Mouse (Mus musculus) gastrocnemius, adult 18-20 months (tissue): ENCODE measurements around the gene C2. TPM values are rescaled to one million over a fixed set of nuclear protein-coding genes. Genes with fewer than 3 reads are reported as not detected.
"Not testable (repeated sequence)": the region's sequence is repeated elsewhere in the genome, so short reads cannot be mapped to it uniquely, and the experiment has no call there.

Experiments
- DNase-seq: peaks from one replicate; pipeline ENCODE4 v3.0.0; 2021; ENCODE audit warnings: low spot score
- total RNA-seq, 2 experiments: library from RNA; stranded (reverse); gene quantifications; 2 replicates each; pipeline ENCODE4 v1.2.3; 2021

C2 gene
- total RNA-seq, 2 experiments from 2014 or later, result 1.5 to 1.6 TPM

DNA sequence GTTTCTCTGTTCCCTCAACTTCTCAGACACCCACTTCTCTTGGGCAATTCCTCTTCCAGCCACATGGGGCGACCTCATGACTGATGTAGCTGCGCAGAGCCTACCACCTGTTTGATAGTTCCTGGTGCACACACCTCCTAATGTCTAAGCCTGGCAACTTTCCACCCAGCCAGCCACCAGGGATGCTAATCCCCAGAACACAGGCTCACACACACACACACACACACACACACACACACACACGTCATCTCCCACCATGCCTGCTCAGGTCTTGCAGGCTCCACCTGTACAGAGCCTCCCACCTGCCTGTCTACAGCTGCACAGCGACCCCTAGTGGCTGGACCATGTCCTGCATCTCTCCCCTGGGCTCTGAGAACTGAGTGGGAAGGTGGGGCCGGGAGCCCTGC lies 13.9 kb upstream of the C2 start:
- DNase-seq, result peak; percentile 76

DNA sequence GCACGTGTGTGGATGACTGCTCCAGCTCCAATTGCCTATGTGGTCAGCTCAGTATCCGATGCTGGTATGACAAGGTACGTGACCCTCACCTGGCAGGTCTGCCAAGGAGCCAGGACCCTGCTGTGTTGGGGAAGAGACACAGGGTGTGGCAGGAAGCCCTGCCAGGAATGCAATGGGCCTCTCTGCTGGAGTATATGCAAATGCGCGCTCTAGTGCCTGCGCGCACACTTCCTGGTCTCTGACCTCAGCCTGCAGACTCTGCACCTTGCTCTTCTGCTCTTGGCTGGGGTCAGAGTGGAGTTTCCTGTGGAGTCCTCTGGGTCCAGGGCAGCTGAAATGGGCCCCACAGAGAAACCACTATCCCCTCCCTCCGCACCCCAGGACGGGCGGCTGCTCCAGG lies 12.9 kb upstream of the C2 start:
- DNase-seq, result no peak

DNA sequence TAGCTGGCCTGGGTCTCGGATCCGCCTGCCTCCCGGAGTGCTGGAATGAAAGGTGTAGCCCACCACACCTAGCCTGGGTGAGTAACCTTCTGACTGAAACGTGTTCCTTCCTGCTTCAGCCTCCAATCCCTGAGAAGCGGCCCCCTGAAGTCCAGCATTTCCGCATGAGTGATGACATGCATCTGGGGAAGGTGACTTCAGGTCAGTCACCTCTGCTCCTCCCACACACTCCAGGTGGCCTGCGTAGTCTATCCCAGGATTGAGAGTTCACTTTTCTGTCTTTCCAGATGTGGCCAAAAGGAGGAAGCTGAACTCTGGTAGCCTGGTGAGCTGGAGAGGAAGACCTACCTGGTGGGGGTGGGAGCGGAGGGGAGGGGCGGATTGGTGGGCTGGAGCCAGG lies 4.8 kb upstream of the C2 start:
- no peak for DNase-seq

DNA sequence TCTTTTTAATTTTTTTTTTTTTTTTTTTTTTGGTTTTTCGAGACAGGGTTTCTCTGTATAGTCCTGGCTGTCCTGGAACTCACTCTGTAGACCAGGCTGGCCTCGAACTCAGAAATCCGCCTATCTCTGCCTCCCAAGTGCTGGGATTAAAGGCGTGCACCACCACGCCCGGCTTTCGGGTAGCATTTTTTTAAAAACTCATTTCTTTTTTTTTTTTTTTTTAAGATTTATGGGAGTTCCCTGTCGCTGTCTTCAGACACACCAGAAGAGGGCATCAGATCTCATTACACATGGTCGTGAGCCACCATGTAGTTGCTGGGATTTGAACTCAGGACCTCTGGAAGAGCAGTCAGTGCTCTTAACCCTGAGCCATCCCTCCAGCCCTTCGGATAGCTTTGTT lies 3.9 kb upstream of the C2 start:
- not testable (repeated sequence) for DNase-seq

DNA sequence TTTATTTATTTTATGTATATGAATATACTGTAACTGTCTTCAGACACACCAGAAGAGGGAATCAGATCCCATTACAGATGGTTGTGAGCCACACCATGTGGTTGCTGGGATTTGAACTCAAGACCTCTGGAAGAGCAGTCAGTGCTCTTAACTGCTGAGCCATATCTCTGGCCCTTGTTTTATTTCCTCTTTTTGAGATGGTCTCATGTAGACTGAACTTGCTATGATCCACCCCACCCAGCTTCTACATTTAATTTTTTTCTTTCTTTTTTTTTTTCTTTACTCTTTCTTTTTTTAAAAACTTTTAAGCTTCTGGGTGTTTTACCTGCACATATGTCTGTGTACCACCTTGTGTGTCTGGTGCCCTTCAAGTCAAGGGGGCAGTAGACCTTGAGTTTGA lies 2.8 kb upstream of the C2 start:
- DNase-seq, result not testable (repeated sequence)

DNA sequence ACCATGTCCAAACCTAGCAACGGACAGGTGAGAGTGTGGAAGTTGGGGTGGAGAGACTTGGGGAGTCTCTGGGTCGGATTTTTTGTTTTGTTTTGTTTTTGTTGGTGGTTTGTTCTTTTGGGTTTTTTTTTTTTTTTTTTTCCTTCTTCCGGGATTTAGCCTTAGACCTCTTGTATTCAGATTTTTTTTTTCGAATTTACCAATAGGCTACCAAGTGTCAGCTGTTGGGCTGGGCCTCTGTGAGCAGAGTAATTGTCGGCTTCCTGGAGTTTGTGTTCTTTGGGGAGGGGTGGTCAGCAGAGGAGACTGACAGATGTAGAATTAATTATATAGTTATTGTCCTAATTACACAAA lies 1.8 kb upstream of the C2 start:
- DNase-seq, result no peak

DNA sequence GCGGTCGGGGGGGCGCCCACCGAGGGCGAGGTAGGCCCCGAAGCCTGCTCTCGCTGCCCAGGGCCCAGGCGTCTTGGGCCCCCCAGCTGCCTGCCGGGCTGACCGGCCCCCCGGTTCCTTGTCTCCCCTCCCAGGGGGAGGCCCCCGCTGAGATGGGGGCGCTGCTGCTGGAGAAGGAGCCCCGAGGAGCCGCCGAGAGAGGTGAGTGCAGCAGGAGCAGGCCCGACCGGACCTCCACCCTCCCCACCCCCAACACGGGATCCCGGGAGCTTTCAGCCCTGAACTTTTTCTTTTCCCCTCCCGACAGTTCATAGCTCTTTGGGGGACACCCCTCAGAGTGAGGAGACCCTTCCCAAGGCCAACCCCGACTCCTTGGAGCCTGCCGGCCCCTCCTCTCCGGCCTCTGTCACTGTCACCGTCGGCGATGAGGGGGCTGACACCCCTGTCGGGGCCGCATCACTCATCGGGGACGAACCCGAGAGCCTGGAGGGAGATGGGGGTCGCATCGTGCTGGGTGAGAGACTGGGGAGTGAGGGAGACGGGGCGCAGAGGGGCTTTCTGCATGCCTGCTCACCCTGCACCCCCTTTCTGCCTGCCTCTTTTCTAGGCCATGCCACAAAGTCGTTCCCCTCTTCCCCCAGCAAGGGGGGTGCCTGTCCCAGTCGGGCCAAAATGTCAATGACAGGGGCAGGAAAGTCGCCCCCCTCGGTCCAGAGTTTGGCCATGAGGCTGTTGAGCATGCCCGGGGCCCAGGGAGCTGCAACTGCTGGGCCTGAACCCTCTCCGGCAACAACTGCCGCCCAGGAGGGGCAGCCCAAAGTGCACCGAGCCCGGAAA lies 1.2 kb upstream of the C2 start:
- no peak for DNase-seq

DNA sequence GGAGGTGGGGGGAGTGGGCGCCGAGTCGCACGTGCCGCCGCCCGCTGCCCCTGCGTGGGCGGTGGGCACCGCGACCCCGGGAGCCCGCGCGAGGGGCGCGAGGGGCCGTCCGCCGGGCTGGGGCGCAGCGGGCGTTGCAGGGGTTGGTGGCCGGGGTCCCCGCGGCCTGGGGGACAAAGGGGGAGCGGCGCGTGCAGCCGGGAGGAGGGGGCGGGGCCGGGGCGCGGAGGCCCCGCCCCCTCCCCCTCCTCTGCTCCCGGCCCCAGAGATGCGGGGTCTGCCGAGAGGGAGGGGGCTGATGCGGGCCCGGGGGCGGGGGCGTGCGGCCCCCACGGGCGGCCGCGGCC lies 614 bp upstream of the C2 start:
- DNase-seq, result no peak

DNA sequence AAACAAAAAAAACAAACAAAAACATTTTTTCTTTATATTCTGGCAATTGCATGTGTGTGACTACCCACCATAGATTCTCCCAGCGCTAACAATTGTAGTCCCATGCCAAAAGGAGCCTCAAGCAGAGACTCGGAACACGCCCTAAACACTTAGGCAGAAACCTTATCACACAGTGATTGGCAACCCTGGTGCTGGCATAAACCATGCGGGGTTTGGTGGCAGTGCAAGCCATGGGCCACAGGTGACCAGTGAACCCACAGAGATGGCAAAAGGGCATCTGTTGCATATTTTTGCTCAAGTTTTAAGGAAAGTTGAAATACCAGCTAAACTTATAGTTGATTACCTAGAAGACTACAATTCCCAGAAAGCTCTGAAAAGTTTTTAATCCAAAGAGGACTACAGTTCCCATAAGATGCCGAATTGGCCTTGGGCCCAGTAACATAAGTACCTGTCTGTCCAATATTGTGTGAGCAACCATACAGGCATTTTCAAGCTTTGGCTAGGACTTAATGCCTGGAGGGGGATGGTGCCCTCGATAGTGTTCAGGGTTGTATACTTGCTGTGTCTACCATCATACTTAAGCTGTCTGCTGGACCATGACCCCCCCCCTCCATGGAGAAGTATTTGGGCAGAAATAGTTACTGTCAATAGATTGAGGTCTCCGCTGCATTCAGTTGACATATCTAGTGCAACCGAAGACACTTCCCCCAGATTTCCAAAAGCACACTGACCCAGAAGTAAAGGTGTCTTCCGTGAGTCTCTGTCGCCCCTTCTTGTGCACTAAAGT lies 499 bp downstream of the C2 start:
- no peak for DNase-seq

DNA sequence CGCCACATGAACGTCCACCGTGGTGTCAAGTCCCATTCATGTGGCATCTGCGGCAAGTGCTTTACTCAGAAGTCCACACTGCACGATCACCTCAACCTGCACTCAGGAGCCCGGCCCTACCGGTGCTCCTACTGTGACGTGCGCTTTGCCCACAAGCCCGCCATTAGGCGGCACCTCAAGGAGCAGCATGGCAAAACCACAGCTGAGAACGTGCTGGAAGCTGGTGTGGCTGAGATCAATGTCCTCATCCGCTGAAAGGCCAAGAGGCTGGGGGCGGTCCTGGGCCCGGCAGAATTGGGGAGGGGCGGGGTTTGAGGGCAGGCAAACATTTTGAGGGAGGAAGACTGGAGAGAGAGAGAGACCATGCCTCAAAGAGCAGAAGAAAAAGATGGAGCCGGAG lies 1.7 kb downstream of the C2 start:
- no peak for DNase-seq

DNA sequence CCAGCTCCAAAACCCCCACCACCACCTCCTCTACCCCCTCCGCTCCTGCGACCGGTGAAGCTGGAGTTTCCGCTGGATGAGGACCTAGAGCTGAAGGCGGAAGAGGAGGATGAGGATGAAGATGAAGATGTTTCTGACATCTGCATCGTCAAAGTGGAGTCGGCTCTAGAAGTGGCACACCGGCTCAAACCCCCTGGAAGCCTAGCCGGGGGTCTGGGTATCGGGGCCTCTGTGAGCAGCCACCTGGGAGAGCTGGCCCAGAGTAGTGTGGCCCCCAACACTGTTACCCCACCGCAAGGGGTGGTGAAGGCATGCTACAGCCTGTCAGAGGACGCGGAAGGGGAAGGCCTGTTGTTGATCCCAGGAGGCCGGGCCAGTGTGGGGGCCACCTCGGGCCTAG lies 2.3 kb downstream of the C2 start:
- no peak for DNase-seq

DNA sequence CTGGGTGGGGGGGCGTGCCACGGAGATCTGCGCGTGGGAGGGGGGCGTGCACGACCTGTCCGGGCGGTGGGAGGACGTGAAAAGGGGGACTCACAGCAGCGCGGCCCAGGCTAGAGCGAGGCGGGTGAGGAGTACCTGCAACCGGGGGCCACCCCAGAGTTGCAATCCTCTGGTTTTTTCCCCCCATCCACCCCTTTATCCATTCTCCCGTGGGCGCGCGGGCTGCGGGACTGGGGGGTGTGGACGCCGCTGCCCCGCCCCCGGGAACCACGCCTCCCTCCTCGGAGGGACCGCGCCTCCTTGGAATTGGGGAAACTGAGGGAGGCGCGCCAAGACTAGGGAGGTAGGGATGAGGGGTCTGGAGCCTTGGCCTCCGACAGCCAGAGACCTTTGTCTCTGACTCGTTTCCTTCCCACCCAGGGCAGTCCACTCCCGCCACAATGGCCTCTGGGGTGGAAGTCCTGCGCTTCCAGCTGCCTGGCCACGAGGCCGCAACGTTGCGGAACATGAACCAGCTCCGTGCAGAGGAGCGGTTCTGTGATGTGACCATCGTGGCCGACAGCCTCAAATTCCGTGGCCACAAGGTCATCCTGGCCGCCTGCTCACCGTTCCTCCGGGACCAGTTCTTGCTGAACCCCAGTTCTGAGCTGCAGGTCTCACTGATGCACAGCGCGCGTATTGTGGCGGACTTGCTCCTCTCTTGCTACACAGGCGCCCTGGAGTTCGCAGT lies 3.1 kb downstream of the C2 start:
- DNase-seq, result peak; percentile 43

DNA sequence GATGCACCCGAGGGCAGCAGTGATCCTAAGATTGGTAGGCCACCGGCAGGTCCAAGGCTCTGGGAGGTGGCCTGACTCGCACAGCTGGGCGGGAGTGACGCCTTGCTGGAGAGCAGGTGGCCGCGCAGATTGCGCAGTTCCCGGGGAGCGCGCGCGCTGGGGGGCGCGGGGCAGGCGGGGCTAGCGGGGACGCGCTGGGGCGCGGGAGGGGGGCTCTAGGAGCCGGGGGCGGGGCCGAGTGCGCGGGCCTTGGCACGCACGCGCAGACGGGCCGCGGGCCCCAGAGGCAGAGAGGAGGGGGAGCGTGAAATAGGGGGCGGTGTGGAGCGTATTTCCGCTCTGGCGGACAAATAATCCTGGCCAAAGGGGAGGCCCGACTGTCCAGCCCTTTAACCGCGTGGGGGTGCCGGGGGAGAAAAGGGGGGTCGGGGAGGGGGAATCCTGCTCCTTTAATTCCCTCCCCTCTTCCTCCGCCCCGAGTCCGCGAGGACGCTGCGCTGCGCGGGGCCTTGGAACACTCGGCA lies 3.9 kb downstream of the C2 start:
- DNase-seq, result peak; percentile 94

DNA sequence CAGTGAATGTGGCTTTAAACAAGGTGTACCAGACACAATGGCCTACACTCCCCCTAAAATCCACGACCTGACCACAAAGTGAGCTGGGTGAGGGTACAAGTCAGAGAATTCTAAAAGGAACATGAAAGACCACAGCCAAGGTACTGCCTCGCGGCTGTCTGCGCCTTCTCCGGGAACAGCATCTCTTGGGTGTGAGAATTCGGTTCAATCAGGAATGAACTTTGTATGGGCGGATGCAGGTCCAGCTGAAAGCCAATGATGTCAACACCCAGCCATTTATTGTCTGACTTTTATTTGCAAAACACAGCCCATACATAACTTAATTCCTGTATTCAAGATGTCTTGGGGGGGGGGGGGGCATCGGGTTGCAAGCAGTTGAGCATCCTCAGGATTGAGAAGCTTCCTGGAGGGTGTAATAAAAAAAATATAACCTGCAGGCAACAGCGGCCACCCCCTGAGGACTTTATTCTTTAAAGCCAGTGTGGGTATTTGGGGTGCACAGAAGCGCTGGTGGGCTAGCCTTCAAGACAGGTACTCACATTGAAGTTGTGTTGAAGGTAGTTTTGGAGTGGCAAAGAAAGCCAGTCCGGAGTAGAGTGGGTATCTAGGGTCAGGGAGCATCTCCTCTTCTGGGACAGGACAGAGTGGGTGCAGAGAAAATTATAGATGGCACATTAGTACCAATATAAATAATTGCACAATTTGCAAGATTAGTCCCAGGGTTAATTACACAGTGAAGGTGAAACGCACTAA lies 4.8 kb downstream of the C2 start:
- no peak for DNase-seq

DNA sequence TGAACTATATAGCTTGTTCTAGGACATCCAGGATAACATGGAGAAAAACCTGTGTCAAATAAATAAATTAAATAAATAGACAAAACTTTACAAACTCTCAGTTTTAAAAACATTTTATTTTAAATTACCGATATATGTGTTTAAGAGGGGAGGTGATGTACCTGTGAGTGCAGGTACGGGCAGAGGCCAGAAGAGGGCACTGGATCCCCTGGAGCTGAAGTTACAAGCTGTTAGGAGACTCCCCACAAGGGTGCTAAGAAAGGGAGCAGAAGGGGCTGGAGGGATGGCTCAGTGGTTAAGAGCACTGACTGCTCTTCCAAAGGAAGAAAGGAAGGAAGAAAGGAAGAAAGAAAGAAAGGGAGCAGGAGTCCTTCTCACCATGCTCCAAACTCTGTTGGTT lies 6.7 kb downstream of the C2 start:
- DNase-seq, result no peak

DNA sequence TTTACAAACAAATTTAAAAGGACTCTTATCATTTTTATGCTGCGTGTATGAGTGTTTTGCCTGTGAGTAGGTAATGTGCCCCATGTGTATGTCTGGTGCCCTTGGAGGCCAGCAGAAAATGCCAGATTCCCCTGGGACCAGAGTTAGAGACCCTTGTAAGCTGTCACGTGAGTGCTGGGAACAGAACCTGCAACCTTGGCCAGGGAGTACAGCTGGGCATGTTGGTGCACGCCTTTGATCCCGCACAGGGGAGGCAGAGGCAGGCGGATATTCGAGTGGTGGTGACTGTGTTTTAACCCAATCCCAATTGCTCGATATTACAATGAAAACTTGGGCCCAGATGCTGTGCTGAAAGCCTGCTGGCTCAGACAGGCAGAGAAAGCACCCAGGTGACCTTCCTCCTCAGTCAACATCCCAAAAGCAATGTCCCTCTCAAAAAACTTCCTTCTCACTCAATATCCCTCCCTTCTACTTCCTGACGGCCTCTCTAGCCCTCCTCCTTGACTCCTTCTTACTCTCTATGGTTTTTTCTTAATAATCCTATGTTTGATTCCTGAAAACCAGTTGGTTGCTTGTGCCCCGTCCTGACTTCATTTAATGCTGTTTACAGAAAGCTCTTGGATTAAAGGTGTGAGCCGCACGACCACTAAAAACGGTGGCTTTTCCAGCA lies 7.9 kb downstream of the C2 start:
- DNase-seq, result no peak

DNA sequence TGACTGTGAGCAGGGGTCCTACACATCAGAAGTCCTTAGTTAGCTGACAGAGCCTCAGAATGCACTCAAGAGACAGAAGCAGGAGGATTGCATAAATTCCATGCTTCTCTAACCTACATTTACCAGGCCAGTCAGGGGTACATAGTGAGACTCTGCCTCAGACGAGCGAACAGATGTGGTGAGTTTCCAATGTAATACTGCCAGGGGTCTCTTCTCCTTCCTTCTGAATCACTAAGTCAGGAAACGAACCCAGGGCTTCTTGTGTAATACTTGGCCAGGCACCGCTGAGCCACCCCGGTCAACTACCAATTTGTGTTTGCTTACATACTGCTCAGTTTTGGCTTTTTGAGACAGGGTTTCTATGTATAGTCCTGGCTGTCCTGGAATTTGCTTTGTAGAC lies 10.1 kb downstream of the C2 start:
- DNase-seq, result no peak

DNA sequence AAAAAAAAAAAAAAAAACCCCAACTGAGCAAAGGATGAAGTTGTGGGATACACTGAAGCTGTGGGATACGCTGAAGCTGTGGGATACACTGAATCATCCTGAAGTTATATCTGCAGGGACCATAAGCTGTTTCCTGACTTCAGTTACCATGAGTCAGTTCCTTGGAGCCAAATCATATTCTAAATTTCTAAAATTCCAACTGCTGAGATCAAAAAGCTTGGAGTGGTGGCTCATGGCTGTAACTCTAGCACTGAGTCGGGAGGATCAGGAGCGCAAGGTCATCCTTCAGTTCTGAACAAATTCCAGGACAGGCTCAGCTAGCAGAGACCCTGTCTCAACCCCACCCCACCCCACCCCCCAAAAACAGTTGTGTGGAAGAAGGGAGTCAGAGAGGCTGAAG lies 12.4 kb downstream of the C2 start:
- DNase-seq, result no peak

DNA sequence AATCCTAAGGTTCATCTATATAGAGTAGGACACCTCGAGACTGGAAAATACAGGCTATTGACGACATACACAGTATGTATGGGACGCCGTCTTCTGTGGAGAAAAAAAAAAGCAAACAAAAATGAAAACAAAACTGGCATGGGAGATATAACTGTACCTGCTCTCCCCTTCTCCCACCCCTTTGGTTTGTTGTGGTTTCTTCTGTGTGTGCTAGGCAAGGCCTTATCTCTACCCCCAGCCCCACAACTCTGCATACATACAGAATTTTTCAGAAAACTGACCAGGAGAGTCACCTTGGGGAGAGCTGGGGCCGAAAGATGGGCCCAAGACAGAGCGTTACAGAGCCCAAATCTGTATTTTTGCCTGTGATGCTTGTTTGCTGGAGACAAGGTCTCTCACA lies 13.4 kb downstream of the C2 start:
- no peak for DNase-seq

DNA sequence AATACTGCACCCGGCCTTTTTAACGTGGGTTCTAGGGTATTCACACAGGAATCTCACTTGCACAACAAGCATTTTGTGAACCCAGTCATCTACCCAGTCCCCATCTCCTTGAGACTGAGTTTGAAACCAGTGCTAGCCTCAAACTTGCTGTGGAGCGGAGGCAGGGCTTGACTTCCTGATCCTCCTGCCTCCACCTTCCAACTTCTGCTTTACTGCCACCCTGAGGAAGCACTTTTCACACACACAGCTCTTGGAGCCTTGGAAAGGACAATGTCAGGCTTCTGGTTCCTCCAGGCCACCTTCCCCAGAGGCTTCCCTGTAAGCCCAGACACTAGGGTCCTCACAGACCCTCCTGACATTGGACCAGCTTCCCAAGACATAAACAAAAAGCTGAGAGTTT lies 14.7 kb downstream of the C2 start:
- DNase-seq, result no peak

DNA sequence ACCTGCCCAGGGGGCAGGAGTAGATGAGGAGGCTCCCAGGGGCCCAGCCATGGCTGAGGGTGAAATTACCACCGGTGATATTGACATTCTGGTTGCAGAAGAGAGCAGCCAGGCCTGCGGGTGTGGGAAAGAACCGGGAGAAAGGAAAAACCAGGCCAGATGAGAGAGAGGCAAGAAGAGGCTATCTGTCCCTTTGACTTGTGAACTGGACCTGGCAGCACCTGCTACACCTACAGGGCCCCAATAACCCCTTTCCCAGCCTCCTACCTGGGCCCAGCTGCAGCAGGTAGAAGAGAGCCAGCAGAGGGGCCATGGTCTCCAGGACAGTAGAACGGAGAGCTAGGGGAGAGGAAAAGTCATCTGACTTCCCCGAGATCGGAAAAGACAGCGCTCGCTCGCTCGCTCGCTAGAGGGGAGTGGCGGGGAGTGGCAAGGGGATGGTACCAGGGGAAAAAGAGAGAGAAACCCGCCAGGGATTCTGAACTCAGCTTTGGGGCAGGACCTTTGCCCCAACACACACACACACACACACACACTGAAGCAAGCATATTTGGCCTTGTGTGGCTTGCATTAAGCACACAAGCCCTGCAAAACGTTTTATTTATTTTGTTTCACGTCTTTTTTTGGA lies 16.3 kb downstream of the C2 start, which contains the start of gene Gm20547:
Gene Gm20547 (minus strand): TSS at position 360 of the 628 bp plus-strand sequence.
- DNase-seq, result no peak
